Mouse (Mus musculus): Measurements from ENCODE around the gene Ube2i. TPM values are rescaled to one million over a fixed set of nuclear protein-coding genes. Genes with fewer than 3 reads are reported as not detected.

Ube2i gene
- total RNA-seq (2021), result 232 and 245 TPM in 2 replicates
- long read RNA-seq, experiment 1, transcript Ube2i-213 (7 exons, 824 nt), result major isoform, 164 of 225 reads
- long read RNA-seq, experiment 1, transcript Ube2i-211 (7 exons, 890 nt), result minor isoform, 13 of 225 reads
- long read RNA-seq, experiment 1, partial matches to known transcripts, result 12 of 225 reads
- long read RNA-seq, experiment 1, other reads (novel, unspliced or antisense), result 27 of 225 reads
- long read RNA-seq, experiment 2, transcript Ube2i-214 (3 exons, 1,144 nt), result minor isoform, 6 of 195 reads
- long read RNA-seq, experiment 2, transcript Ube2i-211 (7 exons, 890 nt), result minor isoform, 10 of 195 reads
- long read RNA-seq, experiment 2, transcript Ube2i-213 (7 exons, 824 nt), result major isoform, 140 of 195 reads
- long read RNA-seq, experiment 2, partial matches to known transcripts, result 21 of 195 reads
- long read RNA-seq, experiment 2, other reads (novel, unspliced or antisense), result 14 of 195 reads

- DNase-seq, result no peak
Measured at GRCm38 (mm10) chr17:25274571-25275346, at the start of gene Ube2i. Gene Ube2i (minus strand): TSS chr17:25274622.

DNA sequence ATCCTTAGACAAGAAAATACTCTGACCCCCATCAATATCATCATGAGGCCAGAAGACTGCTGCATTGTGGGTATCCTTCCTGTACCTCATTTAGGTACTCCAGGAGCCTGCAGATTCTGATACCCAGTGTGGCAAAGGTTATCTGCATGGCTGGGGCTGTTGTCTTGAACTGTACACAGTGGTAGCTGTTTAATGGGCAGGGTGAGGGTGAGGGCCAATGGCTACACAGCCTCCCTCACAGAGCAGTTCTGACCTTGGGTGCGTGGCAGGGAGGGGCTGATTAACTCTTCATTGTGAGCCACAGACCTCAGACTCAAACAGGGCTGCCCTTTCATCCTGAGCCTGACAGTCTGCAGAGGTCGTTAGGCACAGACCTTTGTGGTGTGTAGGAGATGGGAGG is 48.5 kb upstream of the Ube2i start:
- no peak for DNase-seq

DNA sequence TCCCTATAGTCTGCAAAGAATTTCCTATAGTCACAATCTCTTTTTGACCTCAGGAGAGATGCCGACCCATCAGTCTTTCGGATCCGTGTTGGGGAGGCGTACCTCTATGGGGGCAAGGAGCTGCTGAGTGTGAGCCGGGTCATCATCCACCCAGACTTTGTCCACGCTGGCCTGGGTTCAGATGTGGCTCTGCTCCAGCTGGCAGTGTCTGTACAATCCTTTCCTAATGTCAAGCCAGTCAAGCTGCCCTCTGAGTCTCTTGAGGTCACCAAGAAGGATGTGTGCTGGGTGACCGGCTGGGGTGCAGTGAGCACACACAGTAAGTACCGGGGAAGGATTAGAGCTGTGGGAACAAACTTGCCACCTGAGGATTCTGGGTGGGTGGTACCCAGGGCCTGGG is 46.4 kb upstream of the Ube2i start:
- no peak for DNase-seq

GRCm38 (mm10) chr17:25318354-25318753 is 43.9 kb upstream of the Ube2i start, which contains the start of gene Prss29:
Gene Prss29 (plus strand): TSS chr17:25318654.
- DNase-seq, result no peak

GRCm38 (mm10) chr17:25308346-25308745 is 33.9 kb upstream of the Ube2i start, which contains the start of gene Prss28:
Gene Prss28 (plus strand): TSS chr17:25308646.
- no peak for DNase-seq

GRCm38 (mm10) chr17:25298094-25298493 is 23.7 kb upstream of the Ube2i start, which contains the start of gene Prss34:
Gene Prss34 (plus strand): TSS chr17:25298394.
- no peak for DNase-seq

DNA sequence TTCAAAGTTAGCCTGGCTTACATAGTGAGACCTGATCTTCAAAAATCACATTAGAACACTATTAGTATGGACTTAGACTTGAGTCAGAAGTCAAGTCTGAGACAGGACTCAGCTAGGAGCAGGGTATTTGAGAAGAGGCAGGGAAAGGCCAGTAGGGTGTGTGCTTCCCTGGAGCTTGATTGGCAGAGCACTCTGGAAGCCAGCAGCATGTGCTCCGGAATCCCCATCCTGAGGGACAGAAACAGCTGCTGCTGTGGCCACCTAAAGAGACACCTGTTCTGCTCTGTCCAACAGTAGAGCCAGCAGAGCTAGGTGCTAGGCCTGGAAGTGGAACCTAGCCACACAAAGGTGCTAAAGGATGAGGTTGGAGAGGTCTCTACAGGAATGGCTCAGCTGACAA is 19.7 kb upstream of the Ube2i start:
- DNase-seq, result no peak

DNA sequence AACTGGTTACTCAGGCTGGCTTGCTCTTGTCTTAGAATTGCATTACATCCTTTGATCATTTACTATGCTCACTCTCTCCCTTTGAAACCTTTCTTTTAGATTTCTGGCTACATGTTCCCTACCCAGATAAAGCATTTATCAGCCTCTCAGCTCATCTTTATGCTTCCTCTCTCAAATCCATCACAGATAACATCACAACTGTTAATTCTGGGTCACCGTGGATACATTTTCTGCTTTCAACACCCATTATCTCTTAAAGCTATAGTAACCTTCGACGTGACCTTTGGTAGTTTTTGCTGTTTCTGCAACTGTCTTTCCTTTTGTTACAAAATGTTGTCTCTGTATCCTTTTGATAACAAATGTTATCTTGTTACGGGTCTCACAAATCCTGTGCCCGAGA is 19.1 kb upstream of the Ube2i start:
- DNase-seq, result no peak

DNA sequence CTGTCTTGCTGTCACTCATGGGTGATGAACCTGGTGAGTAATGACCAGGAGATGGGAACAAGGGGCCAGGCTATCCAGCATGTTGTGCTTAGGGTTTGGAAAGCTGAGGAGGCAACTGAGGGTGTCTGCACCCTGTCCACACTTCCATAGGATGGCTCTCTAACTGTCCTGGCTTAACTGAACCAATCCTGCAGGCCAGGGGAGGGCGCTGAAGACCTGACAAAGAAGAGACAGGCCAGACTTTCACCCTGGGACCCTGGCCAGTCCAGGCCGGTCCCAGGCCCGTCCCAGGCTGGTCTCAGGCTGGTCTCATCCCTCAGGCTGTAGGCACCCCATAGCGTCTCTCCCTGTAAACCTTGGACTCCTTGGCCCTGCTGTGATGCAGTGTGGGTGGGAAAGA is 16.0 kb upstream of the Ube2i start:
- no peak for DNase-seq

DNA sequence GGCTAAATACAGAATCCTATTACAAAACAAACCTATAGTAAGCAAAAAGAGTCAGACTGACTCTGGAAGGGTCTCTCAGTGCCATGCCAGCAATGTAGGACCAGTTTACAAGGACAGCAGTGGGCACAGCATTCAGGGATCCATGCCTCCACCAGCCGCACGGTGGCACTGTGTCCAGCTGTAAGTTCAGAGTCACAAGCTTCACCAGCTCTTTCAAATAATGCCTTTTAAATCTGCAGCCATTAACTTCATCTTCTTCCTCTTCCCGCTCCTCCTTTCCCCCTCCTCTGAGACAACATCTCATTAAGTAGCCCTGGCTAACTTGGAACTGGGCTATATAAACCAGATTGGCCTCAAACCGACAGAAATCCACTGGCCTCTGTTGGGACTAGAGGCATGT is 14.4 kb upstream of the Ube2i start:
- peak; percentile 72 for DNase-seq

DNA sequence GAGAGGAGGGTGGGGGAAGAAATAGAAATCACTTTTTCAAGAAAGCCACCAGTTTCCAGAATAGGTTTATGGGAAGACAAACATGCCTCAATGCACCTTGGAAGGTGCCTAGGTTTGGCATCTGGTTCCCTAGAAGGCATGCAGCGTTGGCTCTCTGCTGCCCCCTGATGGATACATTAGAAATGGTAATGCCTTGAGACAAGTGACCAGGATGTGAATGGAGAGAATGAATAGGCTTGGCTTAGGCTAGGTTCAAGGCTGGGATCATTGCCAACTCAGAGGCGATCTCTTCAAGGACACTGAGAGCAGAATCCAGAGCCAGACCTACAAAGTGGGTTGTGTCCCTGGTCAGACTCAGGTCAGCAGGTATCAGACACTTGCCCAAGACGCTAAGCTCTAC is 10.6 kb upstream of the Ube2i start:
- DNase-seq, result peak; percentile 82

- peak; percentile 77 for DNase-seq
Measured at GRCm38 (mm10) chr17:25282133-25282532, 7.7 kb upstream of the Ube2i start.

- no peak for DNase-seq
Measured at GRCm38 (mm10) chr17:25275833-25276232, 1.4 kb upstream of the Ube2i start.

GRCm38 (mm10) chr17:25273706-25274501 is 518 bp downstream of the Ube2i start:
- DNase-seq, result peak; percentile 95

DNA sequence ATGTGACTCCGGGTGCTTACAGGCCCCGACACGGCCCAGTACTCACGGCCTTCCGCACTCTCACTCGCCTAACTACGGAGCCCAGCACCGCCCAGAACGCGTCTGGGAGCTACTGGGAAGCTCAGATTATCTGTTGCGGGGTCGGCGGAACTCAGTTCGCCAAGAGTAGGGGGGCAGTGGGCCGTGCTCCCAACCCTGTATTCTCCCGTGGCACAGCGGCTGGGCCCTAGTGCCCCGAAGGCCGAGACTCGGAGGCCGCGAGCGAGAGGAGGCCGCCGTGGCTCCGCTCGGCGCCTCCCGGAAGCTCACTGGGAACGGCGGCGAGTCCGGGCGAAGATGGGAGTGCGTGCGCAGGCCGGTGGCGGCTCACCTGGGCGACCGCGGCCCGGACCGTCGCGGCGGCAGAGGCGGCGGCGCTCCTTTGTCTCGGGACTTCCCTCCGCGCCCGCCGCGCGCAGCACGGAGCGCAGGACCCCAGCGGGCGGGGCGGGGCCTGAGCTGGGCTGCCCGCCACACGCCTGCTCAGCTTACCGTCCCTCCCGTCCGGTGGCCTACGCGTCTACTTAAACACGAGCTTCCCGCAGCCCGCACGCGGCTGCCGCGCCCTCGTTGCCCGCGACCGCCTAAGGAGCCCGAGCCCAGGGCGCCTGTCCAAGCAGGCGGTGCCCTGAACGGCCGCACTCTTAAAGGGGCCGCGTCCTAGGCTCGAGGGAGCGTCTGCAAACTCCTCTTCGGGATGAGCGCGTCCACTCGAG is 1.3 kb downstream of the Ube2i start:
- DNase-seq, result peak; percentile 91

DNA sequence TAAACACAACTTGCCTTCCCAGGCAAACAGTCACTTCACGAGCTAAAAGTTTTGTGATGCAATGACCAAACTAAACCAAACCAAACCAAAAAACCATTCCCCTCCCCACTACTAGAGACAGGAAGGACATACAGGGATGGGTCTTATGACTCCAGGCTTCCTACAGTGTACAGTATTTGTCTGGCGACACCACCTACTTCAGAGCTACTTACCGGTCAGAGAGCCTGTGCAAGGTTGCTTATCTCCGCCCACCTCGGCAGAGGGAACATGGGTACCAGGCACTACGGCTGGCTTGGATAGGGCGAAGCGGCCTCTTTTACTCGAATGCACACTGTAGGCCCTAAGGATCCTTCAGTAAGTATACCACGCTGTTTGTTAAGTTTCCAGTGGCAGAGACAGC is 2.1 kb downstream of the Ube2i start:
- peak; percentile 49 for DNase-seq

- no peak for DNase-seq
Measured at GRCm38 (mm10) chr17:25270795-25271335, 3.6 kb downstream of the Ube2i start.

GRCm38 (mm10) chr17:25264453-25264852 is 10.0 kb downstream of the Ube2i start:
- peak; percentile 85 for DNase-seq

- peak; percentile 20 for DNase-seq
Measured at GRCm38 (mm10) chr17:25257804-25258261, 16.6 kb downstream of the Ube2i start.

GRCm38 (mm10) chr17:25256140-25256754 is 18.2 kb downstream of the Ube2i start, which contains the start of gene Baiap3:
Gene Baiap3 (minus strand): TSS chr17:25256364.
- DNase-seq, result no peak

- DNase-seq, result no peak
Measured at GRCm38 (mm10) chr17:25255110-25255509, 19.3 kb downstream of the Ube2i start.
